Mouse (Mus musculus) lung, postnatal 0 days (tissue): ENCODE measurements around the gene Olfr54. TPM values are rescaled to one million over a fixed set of nuclear protein-coding genes. Genes with fewer than 3 reads are reported as not detected.

Source experiments
- ATAC-seq: fragments of 200-750 bp; cut with Nextera tagmentation; 2 replicates; pipeline ENCODE4 v1.8.0; 2017; ENCODE audit warnings: moderate library complexity
- DNase-seq: peaks from one replicate; pipeline ENCODE4 v3.0.0-alpha.2; 2016; ENCODE audit warnings: low spot score
- H3K27ac ChIP-seq: fragments of 300-500 bp; sonication (generic); 2 replicates; pipeline ENCODE4 v1.5.1; 2014; ENCODE audit warnings: antibody characterized with exemption, mild to moderate bottlenecking, low read length, mixed read lengths
- H3K27me3 ChIP-seq: fragments of 300-500 bp; sonication (generic); replicated peaks from 2 replicates; pipeline ENCODE4 v1.6.1; 2014; ENCODE audit warnings: low read length, mixed read lengths; ENCODE audit not compliant: insufficient read depth
- H3K36me3 ChIP-seq: fragments of 300-500 bp; sonication (generic); 2 replicates; pipeline ENCODE4 v1.6.1; 2014; ENCODE audit warnings: low read length, mixed read lengths; ENCODE audit not compliant: insufficient read depth
- H3K4me1 ChIP-seq: fragments of 300-500 bp; sonication (generic); 2 replicates; pipeline ENCODE4 v1.6.1; 2014; ENCODE audit warnings: antibody characterized with exemption, low read depth, low read length, mixed read lengths; ENCODE audit not compliant: insufficient read depth
- H3K4me2 ChIP-seq: fragments of 300-500 bp; sonication (generic); replicated peaks from 2 replicates; pipeline ENCODE4 v1.6.1; 2014; ENCODE audit warnings: low read depth, mild to moderate bottlenecking, low read length, moderate library complexity, mixed read lengths
- H3K4me3 ChIP-seq: fragments of 300-500 bp; sonication (generic); 2 replicates; pipeline ENCODE4 v1.5.1; 2014; ENCODE audit warnings: low read depth, low read length
- H3K9ac ChIP-seq: fragments of 300-500 bp; sonication (generic); replicated peaks from 2 replicates; pipeline ENCODE4 v1.6.1; 2014; ENCODE audit warnings: low read depth, mild to moderate bottlenecking
- H3K9me3 ChIP-seq: fragments of 300-500 bp; sonication (generic); 2 replicates; pipeline ENCODE4 v1.6.1; 2016; ENCODE audit warnings: low read length, mixed read lengths
- CTCF ChIP-seq: IDR thresholded peaks from 2 replicates; pipeline ENCODE4 v1.5.1; 2016; ENCODE audit warnings: antibody characterized with exemption, mild to moderate bottlenecking
- EP300 ChIP-seq: IDR thresholded peaks from 2 replicates; pipeline ENCODE4 v1.6.1; 2016; ENCODE audit warnings: antibody characterized with exemption, mild to moderate bottlenecking, control low read depth
- WGBS: fragments of 180-500 bp; shearing (Covaris S2); extraction: QIAGEN DNeasy Blood & Tissue Kit; methylation state at CpG from one replicate; pipeline ENCODE4 v1.1.7; 2014; 5-methylcytosine and 5-hydroxymethylcytosine counted together
- polyA plus RNA-seq: library from polyadenylated mRNA; unstranded; fragments of >200 nt; fragmentation: Nextera tagmentation; extraction: Ambion mirVana; gene quantifications from 2 replicates; pipeline ENCODE4 v1.2.1, GENCODE M21; 2015

Gene Olfr54
- polyA plus RNA-seq, 1 experiment from 2014 or later: not detected

GRCm38 (mm10) chr11:51051678-51052077 is 37.6 kb downstream of the Olfr54 start:
- Histone ChIP-seq H3K27ac (no peak overlapping the region), H3K36me3 (no peaks in the 10 kb centered on the region), H3K9me3 (no peaks in the 10 kb centered on the region), H3K27me3 (no peaks in the 10 kb centered on the region), H3K4me1 (no peaks in the 10 kb centered on the region), H3K4me2 (no peak overlapping the region), H3K4me3 (no peak overlapping the region), H3K9ac (no peak overlapping the region)
- ATAC-seq: no peak
- DNase-seq: no peak
- WGBS: 36% methylated on average over 2 of the region's 2 CpGs
- TF ChIP-seq CTCF (no peak), EP300 (no peak)

- H3K9me3 ChIP-seq: no peaks in the 10 kb centered on the region
- WGBS: 38% methylated on average over 3 of the region's 3 CpGs
Observed at GRCm38 (mm10) chr11:51053230-51053629, 39.2 kb downstream of the Olfr54 start.

GRCm38 (mm10) chr11:51059151-51059571 is 45.1 kb downstream of the Olfr54 start, which contains the start of gene Zfp354a:
Zfp354a (plus strand) TSS chr11:51059257.
- TF ChIP-seq CTCF (peak; percentile 55), EP300 (no peak)
- no peaks in the 10 kb centered on the region for H3K27me3 ChIP-seq
- peak within 1 kb of the TSS; percentile 85 for H3K4me2 ChIP-seq
- peak within 1 kb of the TSS; percentile 58 for H3K9ac ChIP-seq
- peak; percentile 96 for ATAC-seq
- WGBS: under 1% methylated on average over 31 of the region's 32 CpGs
- no peaks in the 10 kb centered on the region; the same call in 1 of the 2 replicates for H3K4me1 ChIP-seq
- no peaks in the 10 kb centered on the region for H3K9me3 ChIP-seq
- H3K27ac ChIP-seq: no peak within 1 kb of the TSS
- H3K36me3 ChIP-seq: no peaks in the 10 kb centered on the region
- H3K4me3 ChIP-seq: peak within 1 kb of the TSS; percentile 88
- DNase-seq: peak; percentile 90

More at GRCm38 (mm10) chr11:51053230-51053629, 39.2 kb downstream of the Olfr54 start:
- no peak for DNase-seq
- H3K9ac ChIP-seq: no peak overlapping the region
- no peak overlapping the region for H3K4me3 ChIP-seq
- ATAC-seq: no peak
- TF ChIP-seq CTCF (peak; percentile 57), EP300 (no peak)
- no peaks in the 10 kb centered on the region for H3K36me3 ChIP-seq
- H3K27ac ChIP-seq: no peak overlapping the region
- no peaks in the 10 kb centered on the region for H3K27me3 ChIP-seq
- no peaks in the 10 kb centered on the region for H3K4me1 ChIP-seq
- H3K4me2 ChIP-seq: no peak overlapping the region

GRCm38 (mm10) chr11:51059640-51060039 is 45.6 kb downstream of the Olfr54 start:
- H3K36me3 ChIP-seq: no peaks in the 10 kb centered on the region
- TF ChIP-seq EP300: no peak
- TF ChIP-seq CTCF: no peak
- WGBS: 11% methylated on average over 14 of the region's 14 CpGs
- H3K9ac ChIP-seq: peak overlapping the region; percentile 58
- H3K27me3 ChIP-seq: no peaks in the 10 kb centered on the region
- no peaks in the 10 kb centered on the region for H3K9me3 ChIP-seq
- H3K4me2 ChIP-seq: peak overlapping the region; percentile 85
- no peaks in the 10 kb centered on the region; the same call in 1 of the 2 replicates for H3K4me1 ChIP-seq
- ATAC-seq: peak; percentile 21; the same call in 1 of the 2 replicates
- H3K4me3 ChIP-seq: peak overlapping the region; percentile 88
- no peak overlapping the region for H3K27ac ChIP-seq
- DNase-seq: no peak

GRCm38 (mm10) chr11:51060981-51061380 is 46.9 kb downstream of the Olfr54 start:
- Histone ChIP-seq H3K4me2 (no peak overlapping the region), H3K27ac (no peak overlapping the region), H3K36me3 (no peaks in the 10 kb centered on the region), H3K9me3 (no peaks in the 10 kb centered on the region), H3K4me3 (no peak overlapping the region), H3K9ac (no peak overlapping the region), H3K4me1 (no peaks in the 10 kb centered on the region; the same call in 1 of the 2 replicates), H3K27me3 (no peaks in the 10 kb centered on the region)
- no peak for ATAC-seq
- WGBS: 94% methylated on average over 6 of the region's 6 CpGs
- TF ChIP-seq EP300: no peak
- no peak for TF ChIP-seq CTCF
- no peak for DNase-seq

DNA sequence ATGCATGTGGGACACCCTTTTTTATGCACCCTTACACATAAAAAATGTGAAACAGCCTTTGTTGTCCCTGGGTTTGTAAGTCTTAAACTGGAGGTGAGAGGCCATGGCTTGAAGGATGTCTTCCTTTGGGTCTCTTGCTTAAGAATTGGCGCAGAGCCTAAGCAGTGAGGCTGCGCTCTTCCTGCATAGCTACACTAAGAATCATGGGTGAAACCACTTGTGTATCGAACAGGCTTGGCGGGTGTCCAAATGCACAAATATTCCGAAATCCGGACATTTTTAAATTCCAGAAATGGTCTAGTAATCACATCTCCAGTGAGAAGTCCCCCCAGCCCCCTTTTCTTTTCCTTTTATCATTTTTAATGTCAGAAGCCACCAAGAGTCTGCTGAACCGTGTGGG is 49.2 kb downstream of the Olfr54 start:
- TF ChIP-seq EP300: no peak
- no peak for TF ChIP-seq CTCF

More for the DNA sequence above, 49.2 kb downstream of the Olfr54 start:
- Histone ChIP-seq H3K9me3 (no peaks in the 10 kb centered on the region), H3K4me1 (no peaks in the 10 kb centered on the region; the same call in 1 of the 2 replicates), H3K4me3 (no peak overlapping the region), H3K27me3 (no peaks in the 10 kb centered on the region), H3K27ac (no peak overlapping the region), H3K9ac (no peak overlapping the region), H3K4me2 (no peak overlapping the region), H3K36me3 (no peaks in the 10 kb centered on the region)
- peak; percentile 8 for DNase-seq
- WGBS: 41% methylated on average over 7 of the region's 7 CpGs
- ATAC-seq: no peak
